Mouse (Mus musculus) brain, embryonic 14.5 days (tissue): Measurements from ENCODE around the gene Catsperg2. TPM values are rescaled to one million over a fixed set of nuclear protein-coding genes. Genes with fewer than 3 reads are reported as not detected.
A peak's percentile ranks its signal among the peaks of the same experiment; 100 is the strongest.
"Not testable (repeated sequence)": the region's sequence is repeated elsewhere in the genome, so short reads cannot be mapped to it uniquely, and the experiment has no call there.

Experiments used
- DNase-seq: peaks from one replicate; pipeline ENCODE4 v3.0.0-alpha.2; 2011; ENCODE audit warnings: low read depth
- CTCF ChIP-seq: fragments of 200-500 bp; IDR thresholded peaks from 2 replicates; pipeline ENCODE4 v1.5.1; 2012; ENCODE audit warnings: inconsistent platforms, mild to moderate bottlenecking, moderate library complexity, borderline replicate concordance; ENCODE audit not compliant: insufficient read depth, insufficient read length; ENCODE audit errors: extremely low read depth
- POLR2A ChIP-seq: fragments of 200-500 bp; IDR thresholded peaks from 2 replicates; pipeline ENCODE4 v1.6.1; 2012; ENCODE audit warnings: mild to moderate bottlenecking, inconsistent platforms, borderline replicate concordance; ENCODE audit not compliant: poor library complexity, insufficient read depth, insufficient read length, severe bottlenecking; ENCODE audit errors: extremely low read depth
- polyA plus RNA-seq: library from polyadenylated mRNA; depleted of rRNA; stranded (reverse); fragments of >200 nt; gene quantifications from 2 replicates; pipeline ENCODE4 v1.2.3, GENCODE M21; 2012; rRNA removed

Catsperg2 gene
- 1.3 TPM in 2 replicates for polyA plus RNA-seq

GRCm38 (mm10) chr7:29726860-29727259 lies at the start of gene Catsperg2:
Gene Catsperg2, minus strand, starts transcription at chr7:29727032.
- not testable (repeated sequence) for DNase-seq

GRCm38 (mm10) chr7:29776568-29776967 lies 49.7 kb upstream of the Catsperg2 start:
- no peak for TF ChIP-seq POLR2A
- no peak for TF ChIP-seq CTCF
- DNase-seq: no peak

- no peak for DNase-seq
- TF ChIP-seq CTCF (no peak), POLR2A (no peak)
Observed at GRCm38 (mm10) chr7:29774371-29774770, 47.5 kb upstream of the Catsperg2 start.

GRCm38 (mm10) chr7:29773503-29773902 lies 46.7 kb upstream of the Catsperg2 start:
- DNase-seq: no peak
- TF ChIP-seq CTCF (no peak), POLR2A (no peak)

GRCm38 (mm10) chr7:29768980-29769379 lies 42.1 kb upstream of the Catsperg2 start:
- no peak for DNase-seq
- no peak for TF ChIP-seq CTCF
- TF ChIP-seq POLR2A: no peak

GRCm38 (mm10) chr7:29768090-29768900 lies 41.5 kb upstream of the Catsperg2 start, which contains the start of gene Zfp84:
Gene Zfp84, plus strand, starts transcription at chr7:29768552.
- no peak for TF ChIP-seq CTCF
- peak; percentile 98 for DNase-seq

- TF ChIP-seq POLR2A (no peak), CTCF (no peak)
- DNase-seq: peak; percentile 94
Observed at GRCm38 (mm10) chr7:29767058-29767686, 40.3 kb upstream of the Catsperg2 start.

- no peak for DNase-seq
- TF ChIP-seq POLR2A (no peak), CTCF (no peak)
Observed at GRCm38 (mm10) chr7:29764702-29765101, 37.9 kb upstream of the Catsperg2 start.

- no peak for DNase-seq
Observed at GRCm38 (mm10) chr7:29760476-29760875, 33.6 kb upstream of the Catsperg2 start.

GRCm38 (mm10) chr7:29742258-29742657 lies 15.4 kb upstream of the Catsperg2 start:
- TF ChIP-seq POLR2A (no peak), CTCF (no peak)
- DNase-seq: no peak

More at GRCm38 (mm10) chr7:29760476-29760875, 33.6 kb upstream of the Catsperg2 start:
- TF ChIP-seq POLR2A (no peak), CTCF (no peak)

- TF ChIP-seq POLR2A: no peak
- TF ChIP-seq CTCF: no peak
- no peak for DNase-seq
Observed at GRCm38 (mm10) chr7:29728055-29728454, 1.2 kb upstream of the Catsperg2 start.

GRCm38 (mm10) chr7:29725461-29726142 lies 1.2 kb downstream of the Catsperg2 start:
- peak; percentile 1 for DNase-seq

GRCm38 (mm10) chr7:29708891-29709290 lies 17.9 kb downstream of the Catsperg2 start:
- not testable (repeated sequence) for DNase-seq

- not testable (repeated sequence) for DNase-seq
Observed at GRCm38 (mm10) chr7:29695231-29695630, 31.6 kb downstream of the Catsperg2 start.

GRCm38 (mm10) chr7:29681868-29682267 lies 45.0 kb downstream of the Catsperg2 start:
- peak; percentile 3 for DNase-seq
- TF ChIP-seq POLR2A (no peak), CTCF (peak; percentile 12; the same call in 1 of the 2 replicates)

Other genes with a start within 250 kb of the Catsperg2 start
- 24.3 and 49.4 TPM in 2 replicates for gene Sipa1l3, start 208.4 kb downstream of the Catsperg2 start, polyA plus RNA-seq
- 14.5 and 16.6 TPM in 2 replicates for gene Zfp84, start 41.5 kb upstream of the Catsperg2 start, polyA plus RNA-seq
- gene Zfp30, start 57.0 kb upstream of the Catsperg2 start, polyA plus RNA-seq: 11.9 and 12.9 TPM in 2 replicates
- 12.2 and 14.8 TPM in 2 replicates for gene Zfp790, start 89.1 kb upstream of the Catsperg2 start, polyA plus RNA-seq
- 7.4 and 9.1 TPM in 2 replicates for gene Zfp940, start 126.6 kb upstream of the Catsperg2 start, polyA plus RNA-seq
- gene Zfp420, start 132.9 kb upstream of the Catsperg2 start, polyA plus RNA-seq: 15.0 and 17.3 TPM in 2 replicates
- 12.2 and 13.9 TPM in 2 replicates for gene Zfp27, start 179.5 kb upstream of the Catsperg2 start, polyA plus RNA-seq
- 17.5 and 18.2 TPM in 2 replicates for gene Zfp383, start 181.2 kb upstream of the Catsperg2 start, polyA plus RNA-seq
- gene Zfp74, start 227.1 kb upstream of the Catsperg2 start, polyA plus RNA-seq: 11.0 and 14.3 TPM in 2 replicates